Mouse (Mus musculus): ENCODE measurements around the gene Cacna1b. TPM values are rescaled to one million over a fixed set of nuclear protein-coding genes. Genes with fewer than 3 reads are reported as not detected.

The Cacna1b gene
- total RNA-seq, 1 experiment, result 2.4 TPM

GRCm38 (mm10) chr2:24705929-24706328 lies 57.0 kb downstream of the Cacna1b start:
- in situ Hi-C loops (cut with MboI; ENCODE audit: low sequenced_read_pairs in 2 of 2, unreplicated experiment in 2 of 2), result no loop called here
- no peak for DNase-seq (ENCODE audit: low read depth, low spot score)
- no peak overlapping the region for H3K4me3 ChIP-seq (ENCODE audit: insufficient read depth in 1 of 2, low read depth in 1 of 2, low read length in 2 of 2, poor library complexity in 1 of 2, severe bottlenecking in 1 of 2)
- no peaks in the 10 kb centered on the region for H3K9me3 ChIP-seq (ENCODE audit: control insufficient read depth, insufficient read depth, low read depth, low read length)
- no peak for TF ChIP-seq HCFC1 (IDR thresholded peaks at IDR 0.05; ENCODE audit: borderline replicate concordance, insufficient read depth, low read length)
- TF ChIP-seq CHD2 (IDR thresholded peaks at IDR 0.05; ENCODE audit: low read depth, low read length), result no peak
- TF ChIP-seq MAFK (IDR thresholded peaks at IDR 0.05; ENCODE audit: insufficient read depth, low read depth, low read length), result no peak
- no peak for TF ChIP-seq ZNF384 (IDR thresholded peaks at IDR 0.05; ENCODE audit: low read depth, low read length)
- TF ChIP-seq ZC3H11A (IDR thresholded peaks at IDR 0.05; ENCODE audit: borderline replicate concordance, low read depth, low read length), result no peak
- no peaks in the 10 kb centered on the region for H3K4me1 ChIP-seq (ENCODE audit: control insufficient read depth in 2 of 2, insufficient read depth in 2 of 2, low read length in 2 of 2, poor library complexity in 1 of 2)
- H3K36me3 ChIP-seq (ENCODE audit: control insufficient read depth, insufficient read depth, low read length, poor library complexity, severe bottlenecking), result no peaks in the 10 kb centered on the region
- H3K9ac ChIP-seq (ENCODE audit: insufficient read depth, low read depth, low read length, poor library complexity, severe bottlenecking), result no peak overlapping the region
- H3K27ac ChIP-seq (ENCODE audit: insufficient read depth, low read depth, low read length, poor library complexity, severe bottlenecking), result no peak overlapping the region

GRCm38 (mm10) chr2:24702208-24702957 lies 60.6 kb downstream of the Cacna1b start:
- in situ Hi-C loops (cut with MboI; ENCODE audit: low sequenced_read_pairs in 2 of 2, unreplicated experiment in 2 of 2), result no loop called here
- Histone ChIP-seq H3K9ac (ENCODE audit: insufficient read depth, low read depth, low read length, poor library complexity, severe bottlenecking) (no peak overlapping the region), H3K4me1 (ENCODE audit: control insufficient read depth in 2 of 2, insufficient read depth in 2 of 2, low read length in 2 of 2, poor library complexity in 1 of 2) (no peaks in the 10 kb centered on the region), H3K9me3 (ENCODE audit: control insufficient read depth, insufficient read depth, low read depth, low read length) (no peaks in the 10 kb centered on the region), H3K27ac (ENCODE audit: insufficient read depth, low read depth, low read length, poor library complexity, severe bottlenecking) (no peak overlapping the region), H3K4me3 (ENCODE audit: insufficient read depth in 1 of 2, low read depth in 1 of 2, low read length in 2 of 2, poor library complexity in 1 of 2, severe bottlenecking in 1 of 2) (no peak overlapping the region), H3K36me3 (ENCODE audit: control insufficient read depth, insufficient read depth, low read length, poor library complexity, severe bottlenecking) (no peaks in the 10 kb centered on the region)
- TF ChIP-seq CHD2 (IDR thresholded peaks at IDR 0.05; ENCODE audit: low read depth, low read length) (no peak), MAFK (IDR thresholded peaks at IDR 0.05; ENCODE audit: insufficient read depth, low read depth, low read length) (no peak), HCFC1 (IDR thresholded peaks at IDR 0.05; ENCODE audit: borderline replicate concordance, insufficient read depth, low read length) (no peak), ZC3H11A (IDR thresholded peaks at IDR 0.05; ENCODE audit: borderline replicate concordance, low read depth, low read length) (no peak), ZNF384 (IDR thresholded peaks at IDR 0.05; ENCODE audit: low read depth, low read length) (no peak)
- no peak for DNase-seq (ENCODE audit: low read depth, low spot score)

- no peak for TF ChIP-seq ZC3H11A (IDR thresholded peaks at IDR 0.05; ENCODE audit: borderline replicate concordance, low read depth, low read length)
- TF ChIP-seq CHD2 (IDR thresholded peaks at IDR 0.05; ENCODE audit: low read depth, low read length), result no peak
- TF ChIP-seq ZNF384 (IDR thresholded peaks at IDR 0.05; ENCODE audit: low read depth, low read length), result no peak
- TF ChIP-seq HCFC1 (IDR thresholded peaks at IDR 0.05; ENCODE audit: borderline replicate concordance, insufficient read depth, low read length), result no peak
- no peak for DNase-seq (ENCODE audit: low read depth, low spot score)
- no peak overlapping the region for H3K4me3 ChIP-seq (ENCODE audit: insufficient read depth in 1 of 2, low read depth in 1 of 2, low read length in 2 of 2, poor library complexity in 1 of 2, severe bottlenecking in 1 of 2)
- in situ Hi-C loops (cut with MboI; ENCODE audit: low sequenced_read_pairs in 2 of 2, unreplicated experiment in 2 of 2), result no loop called here
- no peak overlapping the region for H3K27ac ChIP-seq (ENCODE audit: insufficient read depth, low read depth, low read length, poor library complexity, severe bottlenecking)
- H3K9ac ChIP-seq (ENCODE audit: insufficient read depth, low read depth, low read length, poor library complexity, severe bottlenecking), result no peak overlapping the region
- H3K36me3 ChIP-seq (ENCODE audit: control insufficient read depth, insufficient read depth, low read length, poor library complexity, severe bottlenecking), result no peaks in the 10 kb centered on the region
- no peaks in the 10 kb centered on the region for H3K9me3 ChIP-seq (ENCODE audit: control insufficient read depth, insufficient read depth, low read depth, low read length)
- no peaks in the 10 kb centered on the region for H3K4me1 ChIP-seq (ENCODE audit: control insufficient read depth in 2 of 2, insufficient read depth in 2 of 2, low read length in 2 of 2, poor library complexity in 1 of 2)
Measured at GRCm38 (mm10) chr2:24697281-24697980, 65.5 kb downstream of the Cacna1b start.

DNA sequence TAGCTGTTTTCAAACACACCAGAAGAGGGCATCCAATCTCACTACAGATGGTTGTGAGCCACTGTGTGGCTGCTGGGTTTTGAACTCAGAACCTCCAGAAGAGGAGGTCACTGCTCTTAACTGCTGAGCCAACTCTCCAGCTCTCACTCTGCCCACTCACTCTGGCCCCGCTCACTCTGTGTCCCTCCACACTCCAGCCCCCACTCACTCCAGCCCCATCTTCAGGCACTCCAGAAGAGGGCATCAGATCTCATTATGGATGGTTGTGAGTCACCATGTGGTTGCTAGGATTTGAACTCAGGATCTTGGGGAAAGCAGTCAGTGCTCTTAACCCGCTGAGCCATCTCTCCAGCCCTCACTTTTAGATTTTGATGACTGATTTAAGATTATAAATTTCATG lies 70.6 kb downstream of the Cacna1b start:
- TF ChIP-seq ZC3H11A (IDR thresholded peaks at IDR 0.05; ENCODE audit: borderline replicate concordance, low read depth, low read length) (no peak), CHD2 (IDR thresholded peaks at IDR 0.05; ENCODE audit: low read depth, low read length) (no peak)
- Histone ChIP-seq H3K9me3 (ENCODE audit: control insufficient read depth, insufficient read depth, low read depth, low read length) (no peaks in the 10 kb centered on the region), H3K4me1 (ENCODE audit: control insufficient read depth in 2 of 2, insufficient read depth in 2 of 2, low read length in 2 of 2, poor library complexity in 1 of 2) (no peaks in the 10 kb centered on the region), H3K36me3 (ENCODE audit: control insufficient read depth, insufficient read depth, low read length, poor library complexity, severe bottlenecking) (no peaks in the 10 kb centered on the region), H3K9ac (ENCODE audit: insufficient read depth, low read depth, low read length, poor library complexity, severe bottlenecking) (no peak overlapping the region), H3K4me3 (ENCODE audit: insufficient read depth in 1 of 2, low read depth in 1 of 2, low read length in 2 of 2, poor library complexity in 1 of 2, severe bottlenecking in 1 of 2) (no peak overlapping the region), H3K27ac (ENCODE audit: insufficient read depth, low read depth, low read length, poor library complexity, severe bottlenecking) (no peak overlapping the region)
- in situ Hi-C loops (cut with MboI; ENCODE audit: low sequenced_read_pairs in 2 of 2, unreplicated experiment in 2 of 2), result no loop called here
- no peak for DNase-seq (ENCODE audit: low read depth, low spot score)

All from ES-E14 (cell line).